ENCODE assay signal across 18 mouse cellular contexts in genomic region chr5:101998971-101999370, GRCm38 (mm10).
A peak's percentile ranks its signal among the peaks of the same experiment; 100 is the strongest.
DNase-seq lines count a peak whose midpoint lies in the region; ATAC-seq lines count a peak whose summit lies in the region.
"Had no signal": no experiment of that assay in that cellular context is flagged by ENCODE, and none has a peak within 500 bp of the region (broad histone marks: within the 10 kb centered on the region; RNA-seq: fewer than 3 reads in every experiment).

No protein-coding gene starts in this region.

- H3K27me3 ChIP-seq in kidney, embryonic 15.5 days = no peaks in the 10 kb centered on the region
- H3K27me3 ChIP-seq in embryonic facial prominence, embryonic 13.5 days = no peaks in the 10 kb centered on the region
- H3K27me3 ChIP-seq: heart, embryonic 12.5 days; lung, embryonic 15.5 days; Patski had no signal

- H3K4me2 ChIP-seq in kidney, embryonic 15.5 days = no peak overlapping the region
- no peak overlapping the region for H3K4me2 ChIP-seq in embryonic facial prominence, embryonic 13.5 days
- H3K4me2 ChIP-seq: heart, embryonic 12.5 days; lung, embryonic 15.5 days had no signal

- no peaks in the 10 kb centered on the region for H3K9me3 ChIP-seq in kidney, embryonic 15.5 days (replicated peaks)
- H3K9me3 ChIP-seq in embryonic facial prominence, embryonic 13.5 days = no peaks in the 10 kb centered on the region
- H3K9me3 ChIP-seq: heart, embryonic 12.5 days; lung, embryonic 15.5 days; midbrain, embryonic 10.5 days had no signal

- H3K4me1 ChIP-seq in kidney, embryonic 15.5 days = peaks cover 23% of the 10 kb centered on the region
- peaks cover 22% of the 10 kb centered on the region for H3K4me1 ChIP-seq in embryonic facial prominence, embryonic 13.5 days
- H3K4me1 ChIP-seq: lung, embryonic 15.5 days had no signal

- no peak for ATAC-seq in kidney, embryonic 15.5 days (replicated peaks; ENCODE audit: low FRiP score)
- ATAC-seq in embryonic facial prominence, embryonic 13.5 days (ENCODE audit: insufficient number of reproducible peaks, insufficient read depth, low FRiP score, low TSS enrichment, low read depth) = no peak
- peak; percentile 73 for ATAC-seq in megakaryocyte, adult 5-6 weeks (ENCODE audit: poor library complexity, severe bottlenecking)
- ATAC-seq: forebrain, embryonic 14.5 days; Patski had no signal

- WGBS in kidney, embryonic 15.5 days = 63% methylated on average over 6 of the region's 6 CpGs
- 35% methylated on average over 6 of the region's 6 CpGs for WGBS in embryonic facial prominence, embryonic 13.5 days

- H3K27ac ChIP-seq in kidney, embryonic 15.5 days = 0 out of 2 replicates have a peak overlapping the region, but pooled peaks have one; percentile 47
- H3K27ac ChIP-seq in embryonic facial prominence, embryonic 13.5 days = peak overlapping the region; percentile 23; the same call in 1 of the 2 replicates
- H3K27ac ChIP-seq: lung, embryonic 15.5 days; midbrain, embryonic 10.5 days had no signal

- peaks cover 11% of the 10 kb centered on the region; the same call in 1 of the 2 replicates for H3K36me3 ChIP-seq in kidney, embryonic 15.5 days
- H3K36me3 ChIP-seq in embryonic facial prominence, embryonic 13.5 days = peaks cover 8% of the 10 kb centered on the region; the same call in 1 of the 2 replicates
- H3K36me3 ChIP-seq: lung, embryonic 15.5 days had no signal

- no peak overlapping the region for H3K9ac ChIP-seq in kidney, embryonic 15.5 days
- no peak overlapping the region for H3K9ac ChIP-seq in embryonic facial prominence, embryonic 13.5 days
- H3K9ac ChIP-seq: heart, embryonic 12.5 days; lung, embryonic 15.5 days had no signal

- no peak for DNase-seq in kidney, postnatal 4 days
- peak; percentile 9 for DNase-seq in adipocyte (ENCODE audit: low spot score)
- no peak for DNase-seq in embryo, embryonic 10 days (ENCODE audit: low spot score)
- DNase-seq in spleen, adult 12 weeks (ENCODE audit: low spot score) = no peak
- DNase-seq: cerebellum, adult 11-12 months; cerebellum, postnatal 36 days; gastrocnemius, postnatal 10 days; heart, postnatal 4 days; right cerebral cortex, postnatal 4 days; thymus, postnatal 25 days had no signal

- no peak overlapping the region for H3K4me3 ChIP-seq in kidney, embryonic 15.5 days (replicated peaks)
- H3K4me3 ChIP-seq in embryonic facial prominence, embryonic 13.5 days = no peak overlapping the region
- H3K4me3 ChIP-seq: heart, embryonic 12.5 days; lung, embryonic 15.5 days; midbrain, embryonic 10.5 days had no signal
